Mouse (Mus musculus) CH12.LX (cell line): ENCODE data around the gene Samsn1. TPM values are rescaled to one million over a fixed set of nuclear protein-coding genes. Genes with fewer than 3 reads are reported as not detected.

Experiments
- DNase-seq: peaks from one replicate; pipeline ENCODE4 v3.0.0-alpha.2; 2013; ENCODE audit errors: extremely low read depth
- H3K27ac ChIP-seq: 2 replicates; pipeline ENCODE4 v1.5.1; 2012; ENCODE audit warnings: low read depth, mild to moderate bottlenecking, control low read depth, moderate library complexity; ENCODE audit not compliant: insufficient read depth
- H3K27me3 ChIP-seq: replicated peaks from 2 replicates; pipeline ENCODE3; 2012; ENCODE audit warnings: inconsistent platforms
- H3K36me3 ChIP-seq, 2 experiments: replicated peaks in 1 of 2; 2 replicates each; pipeline versions ENCODE3 to v1.6.1; 2012; ENCODE audit warnings: inconsistent platforms in 1 of 2, low read length in 1 of 2, mild to moderate bottlenecking in 1 of 2, mixed read lengths in 1 of 2, moderate library complexity in 1 of 2; ENCODE audit not compliant: control insufficient read depth in 1 of 2, insufficient read depth in 1 of 2
- H3K4me1 ChIP-seq, 2 experiments: 2 replicates each; pipeline ENCODE4 v1.6.1; 2012; ENCODE audit warnings: inconsistent platforms in 1 of 2, moderate library complexity in 1 of 2; ENCODE audit not compliant: insufficient read depth in 2 of 2, control insufficient read depth in 1 of 2
- H3K4me2 ChIP-seq: 2 replicates; pipeline ENCODE4 v1.6.1; 2012; ENCODE audit warnings: low read depth, mild to moderate bottlenecking, control low read depth; ENCODE audit not compliant: poor library complexity, insufficient read depth, severe bottlenecking
- H3K4me3 ChIP-seq, 3 experiments: fragments of 150-350 bp in 1 of 3; sonication (generic) in 1 of 3; replicated peaks in 1 of 3; 2 replicates each; pipeline versions ENCODE3 to v1.5.1; 2011 to 2012; ENCODE audit warnings: low read depth in 2 of 3, low read length in 2 of 3, mild to moderate bottlenecking in 2 of 3, moderate library complexity in 2 of 3, control low read depth in 1 of 3, improper control_type of control experiment in 1 of 3, inconsistent platforms in 1 of 3, mixed read lengths in 1 of 3; ENCODE audit not compliant: poor library complexity in 1 of 3
- H3K79me2 ChIP-seq: replicated peaks from 2 replicates; pipeline ENCODE4 v1.6.1; 2012; ENCODE audit warnings: mild to moderate bottlenecking, moderate library complexity; ENCODE audit not compliant: control insufficient read depth, poor library complexity, insufficient read depth, severe bottlenecking; ENCODE audit errors: extremely low read depth
- H3K9ac ChIP-seq: 2 replicates; pipeline ENCODE4 v1.6.1; 2012; ENCODE audit warnings: low read depth, mild to moderate bottlenecking, control low read depth, moderate library complexity; ENCODE audit not compliant: insufficient read depth
- H3K9me3 ChIP-seq: replicated peaks from 2 replicates; pipeline ENCODE3; 2012; ENCODE audit warnings: low read length, inconsistent platforms, mixed read lengths
- CHD2 ChIP-seq: IDR thresholded peaks from 2 replicates; pipeline ENCODE4 v1.6.1; 2011; ENCODE audit warnings: low read length, improper control_type of control experiment
- CTCF ChIP-seq, 2 experiments: IDR thresholded peaks in 1 of 2; conservative IDR thresholded peaks in 1 of 2; 2 replicates each; pipeline ENCODE4 v1.5.1; 2011 to 2012; ENCODE audit warnings: low read depth in 2 of 2, low read length in 2 of 2, improper control_type of control experiment in 1 of 2, inconsistent platforms in 1 of 2, mild to moderate bottlenecking in 1 of 2, moderate library complexity in 1 of 2
- EP300 ChIP-seq: IDR thresholded peaks from 2 replicates; pipeline ENCODE4 v1.6.1; 2011; ENCODE audit warnings: low read length, improper control_type of control experiment
- ETS1 ChIP-seq: conservative IDR thresholded peaks from 2 replicates; pipeline ENCODE4 v1.6.1; 2012; ENCODE audit warnings: low read depth, mild to moderate bottlenecking, inconsistent platforms, low read length, improper control_type of control experiment, moderate library complexity
- GABPA ChIP-seq: IDR thresholded peaks from 2 replicates; pipeline ENCODE4 v1.6.1; 2012; ENCODE audit warnings: low read depth, low read length, improper control_type of control experiment, inconsistent platforms; ENCODE audit not compliant: insufficient replicate concordance
- HCFC1 ChIP-seq: IDR thresholded peaks from 2 replicates; pipeline ENCODE4 v1.6.1; 2012; ENCODE audit warnings: low read depth, mild to moderate bottlenecking, inconsistent platforms, low read length, improper control_type of control experiment
- IRF4 ChIP-seq: IDR thresholded peaks from 2 replicates; pipeline ENCODE4 v1.6.1; 2014; ENCODE audit warnings: low read depth, mild to moderate bottlenecking, inconsistent platforms, low read length, improper control_type of control experiment
- JUND ChIP-seq: conservative IDR thresholded peaks from 2 replicates; pipeline ENCODE4 v1.6.1; 2011; ENCODE audit warnings: low read depth, low read length, improper control_type of control experiment
- MAFK ChIP-seq: IDR thresholded peaks from 2 replicates; pipeline ENCODE4 v1.6.1; 2011; ENCODE audit warnings: low read length, improper control_type of control experiment; ENCODE audit not compliant: insufficient replicate concordance
- NELFE ChIP-seq: IDR thresholded peaks from 2 replicates; pipeline ENCODE4 v1.6.1; 2011; ENCODE audit warnings: low read depth, low read length, improper control_type of control experiment
- POLR2A ChIP-seq: IDR thresholded peaks from 2 replicates; pipeline ENCODE4 v1.6.1; 2011; ENCODE audit warnings: low read depth, mild to moderate bottlenecking, improper control_type of control experiment, low read length
- RCOR1 ChIP-seq: conservative IDR thresholded peaks from 2 replicates; pipeline ENCODE4 v1.6.1; 2012; ENCODE audit warnings: low read depth, mild to moderate bottlenecking, inconsistent platforms, low read length, improper control_type of control experiment
- SIN3A ChIP-seq: IDR thresholded peaks from 2 replicates; pipeline ENCODE4 v1.6.1; 2012; ENCODE audit warnings: low read length, improper control_type of control experiment, inconsistent platforms
- UBTF ChIP-seq: IDR thresholded peaks from 2 replicates; pipeline ENCODE4 v1.6.1; 2012; ENCODE audit warnings: low read depth, mild to moderate bottlenecking, inconsistent platforms, low read length, improper control_type of control experiment, moderate library complexity
- USF1 ChIP-seq: IDR thresholded peaks from 2 replicates; pipeline ENCODE4 v1.6.1; 2014; ENCODE audit warnings: low read depth, mild to moderate bottlenecking, inconsistent platforms, low read length, improper control_type of control experiment
- dilution Hi-C: fragments of 300-500 bp; cut with MboI; formaldehyde crosslinking; loops from 2 replicates; pipeline ENCODE4 v1.14.3; 2020; ENCODE audit warnings: low sequenced_read_pairs; ENCODE audit not compliant: extremely low pct_unique_long_range_greater_than_20kb, extremely low pct_ligation_motif_present
- in situ Hi-C: fragments of 300-500 bp; cut with MboI; formaldehyde crosslinking; loops from 3 replicates; pipeline ENCODE4 v1.14.3; 2019; ENCODE audit warnings: low sequenced_read_pairs, low pct_ligation_motif_present, low pct_unique_long_range_greater_than_20kb, mixed read lengths
- polyA plus RNA-seq: library from polyadenylated mRNA; unstranded; fragments of >175 nt; gene quantifications from 2 replicates; pipeline ENCODE4 v1.2.1, GENCODE M21; 2012; ENCODE audit warnings: low read depth; ENCODE audit not compliant: insufficient read length
- total RNA-seq, 2 experiments: library from RNA; depleted of rRNA; stranded (reverse); fragments of 300-350 nt in 1 of 2; fragments of >200 nt in 1 of 2; gene quantifications; 2 replicates each; pipeline ENCODE4 v1.2.3; 2012 to 2014

Samsn1 gene
- total and polyA plus RNA-seq, 3 experiments: 27.7 to 76.9 (median 29.6) TPM

GRCm38 (mm10) chr16:75842569-75842968, 179.5 kb downstream of the Samsn1 start:
- H3K36me3 ChIP-seq: no peaks in the 10 kb centered on the region
- in situ Hi-C loops: no loop called here
- no peaks in the 10 kb centered on the region for H3K79me2 ChIP-seq
- dilution Hi-C loops: no loop called here
- DNase-seq: no peak
- H3K27ac ChIP-seq: no peak overlapping the region
- H3K4me3 ChIP-seq: no peak overlapping the region
- no peaks in the 10 kb centered on the region for H3K27me3 ChIP-seq
- peaks cover 0 to 6% of the 10 kb centered on the region in 2 experiments; a peak in 2 of 4 replicates for H3K4me1 ChIP-seq
- H3K9ac ChIP-seq: no peak overlapping the region
- no peak for TF ChIP-seq GABPA
- no peak for TF ChIP-seq EP300
- TF ChIP-seq SIN3A: no peak
- TF ChIP-seq RCOR1: no peak
- no peak for TF ChIP-seq HCFC1
- TF ChIP-seq NELFE: no peak
- TF ChIP-seq USF1: no peak
- no peak for TF ChIP-seq UBTF
- TF ChIP-seq POLR2A: no peak
- TF ChIP-seq CTCF (conservative IDR thresholded peaks at IDR 0.05 in 1 of 2, IDR thresholded peaks at IDR 0.05 in 1 of 2; ENCODE audit: low read depth in 2 of 2, low read length in 2 of 2): no peak
- no peak for TF ChIP-seq CHD2
- H3K4me2 ChIP-seq: no peak overlapping the region
- H3K9me3 ChIP-seq: no peaks in the 10 kb centered on the region

GRCm38 (mm10) chr16:75837728-75838451, 184.2 kb downstream of the Samsn1 start:
- TF ChIP-seq IRF4 (peak; percentile 64; the same call in 1 of the 2 replicates), EP300 (no peak; the same call in 1 of the 2 replicates), JUND (peak; percentile 33; the same call in 1 of the 2 replicates), ETS1 (peak; percentile 15; the same call in 1 of the 2 replicates), GABPA (no peak), MAFK (0 out of 2 replicates have a peak, but pooled peaks have one; percentile 25)
- Histone ChIP-seq H3K36me3 (no peaks in the 10 kb centered on the region), H3K27ac (no peak overlapping the region), H3K4me2 (peak overlapping the region; percentile 32; the same call in 1 of the 2 replicates), H3K79me2 (no peaks in the 10 kb centered on the region), H3K9ac (no peak overlapping the region), H3K4me1 (peaks cover 0 to 7% of the 10 kb centered on the region in 2 experiments; a peak in 2 of 4 replicates), H3K4me3 (no peak overlapping the region), H3K27me3 (no peaks in the 10 kb centered on the region), H3K9me3 (no peaks in the 10 kb centered on the region)
- DNase-seq: no peak
- in situ Hi-C loops: no loop called here
- dilution Hi-C loops: no loop called here
